Mouse (Mus musculus): Measurements from ENCODE around the gene Hal.

- TF ChIP-seq POLR2A (IDR thresholded peaks at IDR 0.05; ENCODE audit: low read depth, low read length): no peak
- TF ChIP-seq CTCF (IDR thresholded peaks at IDR 0.05; ENCODE audit: extremely low read depth, insufficient read depth, insufficient read length, insufficient replicate concordance): no peak
These were observed 33.9 kb upstream of the Hal start for GRCm38 (mm10) chr10:93454652-93455014.

All from spleen, adult 2 months (tissue).